Mouse (Mus musculus) neural tube, embryonic 13.5 days (tissue): ENCODE measurements around the gene Bcl7c. TPM values are rescaled to one million over a fixed set of nuclear protein-coding genes. Genes with fewer than 3 reads are reported as not detected.

Experiments
- ATAC-seq: fragments of 200-750 bp; cut with Nextera tagmentation; 2 replicates; pipeline ENCODE4 v1.8.0; 2017; ENCODE audit warnings: low read depth, mild to moderate bottlenecking, moderate TSS enrichment, moderate library complexity
- H3K27ac ChIP-seq: fragments of 300-500 bp; sonication (generic); replicated peaks from 2 replicates; pipeline ENCODE4 v1.5.1; 2015; ENCODE audit warnings: moderate library complexity, mild to moderate bottlenecking, inconsistent platforms
- H3K27me3 ChIP-seq: fragments of 300-500 bp; sonication (generic); 2 replicates; pipeline ENCODE4 v1.6.1; 2015; ENCODE audit warnings: mild to moderate bottlenecking, inconsistent platforms
- H3K36me3 ChIP-seq: fragments of 300-500 bp; sonication (generic); 2 replicates; pipeline ENCODE4 v1.6.1; 2015; ENCODE audit warnings: mild to moderate bottlenecking, inconsistent platforms
- H3K4me1 ChIP-seq: fragments of 300-500 bp; sonication (generic); replicated peaks from 2 replicates; pipeline ENCODE4 v1.6.1; 2015; ENCODE audit warnings: inconsistent platforms
- H3K4me2 ChIP-seq: fragments of 300-500 bp; sonication (generic); 2 replicates; pipeline ENCODE4 v1.6.1; 2015; ENCODE audit warnings: inconsistent platforms, mild to moderate bottlenecking, moderate library complexity
- H3K4me3 ChIP-seq: fragments of 300-500 bp; sonication (generic); 2 replicates; pipeline ENCODE4 v1.5.1; 2015; ENCODE audit warnings: mild to moderate bottlenecking, inconsistent platforms
- H3K9ac ChIP-seq: fragments of 300-500 bp; sonication (generic); 2 replicates; pipeline ENCODE4 v1.6.1; 2015; ENCODE audit warnings: moderate library complexity, mild to moderate bottlenecking, inconsistent platforms
- H3K9me3 ChIP-seq: fragments of 300-500 bp; sonication (generic); 2 replicates; pipeline ENCODE4 v1.6.1; 2016; ENCODE audit warnings: inconsistent platforms
- WGBS: fragments of 180-500 bp; shearing (Covaris S2); methylation state at CpG from one replicate; pipeline ENCODE4 v1.1.7; 2015; 5-methylcytosine and 5-hydroxymethylcytosine counted together
- microRNA counts: library from miRNA; unstranded; fragments of <30 nt; microRNA quantifications from one replicate; lab custom pipeline; 2016
- microRNA-seq: library from miRNA; unstranded; fragments of <30 nt; microRNA quantifications from one replicate; pipeline ENCODE4, GENCODE M21; 2016
- polyA plus RNA-seq: library from polyadenylated mRNA; unstranded; fragments of >200 nt; fragmentation: Nextera tagmentation; extraction: Ambion mirVana; gene quantifications from 2 replicates; pipeline ENCODE4 v1.2.1, GENCODE M21; 2015

Bcl7c gene
- polyA plus RNA-seq, 1 experiment from 2014 or later: 41.2 TPM

GRCm38 (mm10) chr7:127617962-127618361 is 90.8 kb downstream of the Bcl7c start:
- H3K9me3 ChIP-seq: no peaks in the 10 kb centered on the region

GRCm38 (mm10) chr7:127616881-127617280 is 91.9 kb downstream of the Bcl7c start:
- H3K9me3 ChIP-seq: no peaks in the 10 kb centered on the region
- no peak overlapping the region for H3K9ac ChIP-seq
- peaks cover 7% of the 10 kb centered on the region for H3K36me3 ChIP-seq
- H3K27ac ChIP-seq: no peak overlapping the region
- no peak for ATAC-seq
- peaks cover 37% of the 10 kb centered on the region for H3K4me1 ChIP-seq
- H3K4me3 ChIP-seq: no peak overlapping the region
- H3K4me2 ChIP-seq: peak overlapping the region; percentile 92
- 88% methylated on average over 1 of the region's 1 CpGs for WGBS
- H3K27me3 ChIP-seq: no peaks in the 10 kb centered on the region

More at GRCm38 (mm10) chr7:127617962-127618361, 90.8 kb downstream of the Bcl7c start:
- H3K27ac ChIP-seq: 0 out of 2 replicates have a peak overlapping the region, but pooled peaks have one; percentile 3
- WGBS: 36% methylated on average over 2 of the region's 2 CpGs
- no peak overlapping the region for H3K4me3 ChIP-seq
- no peak overlapping the region for H3K9ac ChIP-seq
- H3K4me1 ChIP-seq: peaks cover 37% of the 10 kb centered on the region
- no peak for ATAC-seq
- H3K4me2 ChIP-seq: no peak overlapping the region
- no peaks in the 10 kb centered on the region for H3K36me3 ChIP-seq
- H3K27me3 ChIP-seq: no peaks in the 10 kb centered on the region

DNA sequence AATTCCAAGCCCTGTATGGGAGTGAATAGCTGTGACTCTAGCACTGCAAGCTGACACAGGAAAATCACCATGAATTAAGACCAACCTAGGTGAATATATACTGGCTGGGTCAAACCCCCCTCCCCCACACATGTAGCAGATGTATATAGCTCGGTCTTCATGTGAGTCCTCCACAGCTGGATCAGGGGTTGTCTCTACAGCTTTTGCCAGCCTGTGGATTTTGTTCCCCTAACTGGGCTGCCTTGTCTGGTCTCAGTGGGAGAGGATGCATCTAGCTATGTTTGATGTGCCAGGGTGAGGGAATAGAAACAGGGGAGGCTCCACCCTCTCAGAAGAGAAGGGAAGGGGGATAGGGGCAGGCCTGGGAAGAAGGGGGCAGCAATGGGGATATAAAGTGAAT is 92.4 kb downstream of the Bcl7c start:
- ATAC-seq: no peak
- 60% methylated on average over 1 of the region's 1 CpGs for WGBS

DNA sequence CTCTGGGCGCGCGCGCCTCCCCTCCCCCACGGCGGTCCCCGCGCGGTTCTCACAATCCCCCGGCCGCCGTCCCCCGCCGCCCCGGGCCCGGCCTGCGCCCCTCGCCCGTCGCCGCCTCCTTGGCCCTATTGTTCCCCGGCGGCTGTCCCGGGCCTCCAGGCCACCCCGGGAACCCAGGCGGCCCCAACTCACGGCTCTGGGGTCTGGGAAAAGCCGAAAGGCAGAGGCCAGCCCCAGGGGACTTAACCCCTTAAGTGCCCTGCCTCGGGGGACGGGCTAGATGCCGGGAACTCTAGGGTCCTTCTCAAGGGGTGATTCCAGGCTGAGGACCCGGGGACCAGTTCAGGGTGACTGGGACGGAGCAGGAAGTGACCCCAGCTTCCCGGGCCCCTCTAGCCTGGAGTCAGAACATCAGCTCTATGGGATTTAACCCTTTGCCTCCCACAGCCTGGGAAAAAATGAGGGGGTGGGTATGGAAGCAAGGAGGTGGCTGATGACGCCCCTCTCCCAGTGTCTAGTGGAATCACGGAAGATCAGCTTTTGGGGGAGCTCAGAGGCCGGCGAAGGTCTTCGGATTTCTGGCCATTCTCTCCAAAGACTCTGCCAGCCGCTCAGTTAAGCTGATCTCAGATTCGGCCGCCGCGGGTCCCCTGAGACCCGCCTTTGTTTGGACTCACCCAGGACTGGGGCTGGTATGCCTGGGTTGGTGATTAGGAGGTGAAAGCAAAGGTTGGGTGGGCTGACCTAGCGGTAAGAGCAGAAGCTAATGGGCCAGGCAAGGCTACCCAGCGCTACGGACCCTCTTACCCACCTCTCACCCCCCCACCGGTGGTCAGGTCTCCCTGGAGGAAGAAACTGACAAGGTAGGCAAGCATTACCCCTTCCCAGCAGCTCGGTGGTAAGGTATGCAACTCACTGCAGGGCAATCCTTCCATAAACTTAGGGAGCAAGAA is 93.6 kb downstream of the Bcl7c start, which contains the start of gene Zfp629:
TSS of gene Zfp629 (minus strand) at position 907 of the 953 bp plus-strand sequence.
- H3K4me3 ChIP-seq: peak within 1 kb of the TSS; percentile 99

More for the DNA sequence above, 92.4 kb downstream of the Bcl7c start:
- Histone ChIP-seq H3K4me1 (peaks cover 37% of the 10 kb centered on the region), H3K27ac (0 out of 2 replicates have a peak overlapping the region, but pooled peaks have one; percentile 24), H3K4me3 (peak overlapping the region; percentile 99), H3K4me2 (peak overlapping the region; percentile 92), H3K9me3 (no peaks in the 10 kb centered on the region), H3K9ac (peak overlapping the region; percentile 97), H3K36me3 (peaks cover 13% of the 10 kb centered on the region), H3K27me3 (no peaks in the 10 kb centered on the region)

GRCm38 (mm10) chr7:127614511-127614890 is 94.2 kb downstream of the Bcl7c start:
- peak overlapping the region; percentile 97 for H3K9ac ChIP-seq
- H3K27me3 ChIP-seq: no peaks in the 10 kb centered on the region
- H3K4me2 ChIP-seq: peak overlapping the region; percentile 92
- H3K27ac ChIP-seq: peak overlapping the region; percentile 88
- H3K36me3 ChIP-seq: peaks cover 31% of the 10 kb centered on the region
- peaks cover 37% of the 10 kb centered on the region for H3K4me1 ChIP-seq
- ATAC-seq: peak; percentile 49
- 1% methylated on average over 42 of the region's 44 CpGs for WGBS
- no peaks in the 10 kb centered on the region for H3K9me3 ChIP-seq
- H3K4me3 ChIP-seq: peak overlapping the region; percentile 99

More for the DNA sequence above, 93.6 kb downstream of the Bcl7c start, which contains the start of gene Zfp629:
- Histone ChIP-seq H3K36me3 (peaks cover 24% of the 10 kb centered on the region), H3K27ac (peak within 1 kb of the TSS; percentile 88), H3K9me3 (no peaks in the 10 kb centered on the region), H3K4me1 (peaks cover 37% of the 10 kb centered on the region), H3K27me3 (no peaks in the 10 kb centered on the region), H3K4me2 (peak within 1 kb of the TSS; percentile 92), H3K9ac (peak within 1 kb of the TSS; percentile 97)
- under 1% methylated on average over 36 of the region's 50 CpGs for WGBS
- ATAC-seq: peak; percentile 91

- Histone ChIP-seq H3K4me3 (peak overlapping the region; percentile 99), H3K4me2 (peak overlapping the region; percentile 92), H3K9ac (peak overlapping the region; percentile 97), H3K4me1 (peaks cover 37% of the 10 kb centered on the region), H3K27ac (no peak overlapping the region), H3K27me3 (no peaks in the 10 kb centered on the region), H3K9me3 (no peaks in the 10 kb centered on the region), H3K36me3 (peaks cover 35% of the 10 kb centered on the region)
- WGBS: 22% methylated on average over 8 of the region's 8 CpGs
- ATAC-seq: no peak
These were observed 94.6 kb downstream of the Bcl7c start for GRCm38 (mm10) chr7:127614091-127614490.

DNA sequence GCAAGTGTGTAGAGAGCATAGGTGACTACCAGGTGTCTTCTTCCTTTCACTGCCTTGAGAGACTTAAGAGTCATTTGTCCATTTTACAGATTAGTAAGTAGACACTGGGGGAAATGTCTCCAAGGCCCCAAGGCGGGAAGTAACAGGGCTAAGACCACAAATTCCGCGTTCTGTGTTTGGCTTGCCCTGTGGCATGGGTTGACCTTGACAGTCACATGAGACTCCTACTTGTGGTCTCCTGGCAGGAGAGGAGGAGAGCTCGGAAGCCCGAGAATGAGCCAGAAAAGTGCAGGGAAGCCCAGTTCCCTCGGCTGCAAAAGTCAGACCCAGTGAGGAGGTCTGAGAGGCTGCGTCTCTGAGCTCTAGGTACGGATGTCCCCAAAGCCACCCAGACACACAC is 95.2 kb downstream of the Bcl7c start:
- H3K27ac ChIP-seq: no peak overlapping the region
- H3K9me3 ChIP-seq: no peaks in the 10 kb centered on the region
- peak overlapping the region; percentile 92 for H3K4me2 ChIP-seq
- peaks cover 41% of the 10 kb centered on the region for H3K36me3 ChIP-seq
- H3K4me3 ChIP-seq: peak overlapping the region; percentile 99
- no peaks in the 10 kb centered on the region for H3K27me3 ChIP-seq
- H3K9ac ChIP-seq: peak overlapping the region; percentile 97
- no peak for ATAC-seq
- WGBS: 90% methylated on average over 8 of the region's 8 CpGs
- H3K4me1 ChIP-seq: peaks cover 37% of the 10 kb centered on the region

- Histone ChIP-seq H3K9ac (no peak overlapping the region), H3K27me3 (no peaks in the 10 kb centered on the region), H3K4me1 (peaks cover 22% of the 10 kb centered on the region), H3K4me2 (no peak overlapping the region), H3K36me3 (peaks cover 61% of the 10 kb centered on the region), H3K9me3 (no peaks in the 10 kb centered on the region), H3K4me3 (no peak overlapping the region), H3K27ac (no peak overlapping the region)
- WGBS: 96% methylated on average over 26 of the region's 26 CpGs
- no peak for ATAC-seq
These were observed 97.2 kb downstream of the Bcl7c start for GRCm38 (mm10) chr7:127611561-127611960.

MicroRNA genes within 50 kb of the gene (microRNA counts, 519-probe panel; counts per million panel counts)
- 1,674 counts per million, percentile 10 among the panel's probes with 10 or more counts for microRNA mmu-miR-762 (lab: Ali Mortazavi, UCI)

Small RNA genes within 50 kb of the gene (microRNA-seq; reads per million reads assigned to microRNA genes)
- not detected for gene Mir762

Other genes with a start within 250 kb of the Bcl7c start
- gene Prr14, start 249.3 kb downstream of the Bcl7c start, polyA plus RNA-seq: 42.4 and 44.5 TPM in 2 replicates
- 12.1 and 12.6 TPM in 2 replicates for gene Fbrs, start 229.7 kb downstream of the Bcl7c start, polyA plus RNA-seq
- gene Srcap, start 196.9 kb downstream of the Bcl7c start, polyA plus RNA-seq: 50.1 and 56.1 TPM in 2 replicates
- 15.7 and 16.6 TPM in 2 replicates for gene Gm42715, start 189.3 kb downstream of the Bcl7c start, polyA plus RNA-seq
- gene Tmem265, start 147.5 kb downstream of the Bcl7c start, polyA plus RNA-seq: 4.5 and 4.8 TPM in 2 replicates
- gene Phkg2, start 135.6 kb downstream of the Bcl7c start, polyA plus RNA-seq: 59.1 and 62.8 TPM in 2 replicates
- 9.2 and 11.2 TPM in 2 replicates for gene Ccdc189, start 120.3 kb downstream of the Bcl7c start, polyA plus RNA-seq
- gene Rnf40, start 120.2 kb downstream of the Bcl7c start, polyA plus RNA-seq: 43.5 and 48.3 TPM in 2 replicates
- 22.8 and 23.1 TPM in 2 replicates for gene Zfp629, start 93.1 kb downstream of the Bcl7c start, polyA plus RNA-seq
- 4.5 and 4.9 TPM in 2 replicates for gene Ctf1, start 3.8 kb upstream of the Bcl7c start, polyA plus RNA-seq
- gene Ctf2, start 23.2 kb upstream of the Bcl7c start, polyA plus RNA-seq: not detected in 2 replicates
- 8.0 and 8.8 TPM in 2 replicates for gene Fbxl19, start 35.6 kb upstream of the Bcl7c start, polyA plus RNA-seq
- 9.7 and 9.9 TPM in 2 replicates for gene Orai3, start 60.9 kb upstream of the Bcl7c start, polyA plus RNA-seq
- 19.0 and 20.9 TPM in 2 replicates for gene Setd1a, start 67.7 kb upstream of the Bcl7c start, polyA plus RNA-seq
- gene Gm49388, start 76.7 kb upstream of the Bcl7c start, polyA plus RNA-seq: not detected in 2 replicates
- gene Hsd3b7, start 91.7 kb upstream of the Bcl7c start, polyA plus RNA-seq: 9.5 and 9.8 TPM in 2 replicates
- 18.9 and 25.4 TPM in 2 replicates for gene Stx4a, start 115.4 kb upstream of the Bcl7c start, polyA plus RNA-seq
- gene Stx1b, start 115.6 kb upstream of the Bcl7c start, polyA plus RNA-seq: 38.4 and 39.8 TPM in 2 replicates
- 10.2 and 12.0 TPM in 2 replicates for gene Zfp646, start 167.3 kb upstream of the Bcl7c start, polyA plus RNA-seq
- 32.5 and 35.1 TPM in 2 replicates for gene Zfp668, start 167.9 kb upstream of the Bcl7c start, polyA plus RNA-seq
- 0.70 and 0.87 TPM in 2 replicates for gene Prss53, start 182.0 kb upstream of the Bcl7c start, polyA plus RNA-seq
- not detected in 2 replicates for gene Gm21974, start 186.5 kb upstream of the Bcl7c start, polyA plus RNA-seq
- gene Vkorc1, start 186.7 kb upstream of the Bcl7c start, polyA plus RNA-seq: 73.8 and 77.6 TPM in 2 replicates
- 55.3 and 64.4 TPM in 2 replicates for gene Bckdk, start 195.1 kb upstream of the Bcl7c start, polyA plus RNA-seq
- 47.1 and 55.8 TPM in 2 replicates for gene Kat8, start 203.6 kb upstream of the Bcl7c start, polyA plus RNA-seq
- gene Prss8, start 221.2 kb upstream of the Bcl7c start, polyA plus RNA-seq: 0.18 and 0.58 TPM in 2 replicates
- 13.7 and 14.8 TPM in 2 replicates for gene Prss36, start 237.8 kb upstream of the Bcl7c start, polyA plus RNA-seq